In genomic region chr11:84513171-84514116, GRCm38 (mm10) we compare ENCODE assay signal across 7 mouse cellular contexts. TPM values are rescaled to one million over a fixed set of nuclear protein-coding genes. Genes with fewer than 3 reads are reported as not detected.
A peak's percentile ranks its signal among the peaks of the same experiment; 100 is the strongest.
DNase-seq lines count a peak whose midpoint lies in the region; ATAC-seq lines count a peak whose summit lies in the region.

Gene Aatf, minus strand, starts transcription at chr11:84513522.

- no peaks in the 10 kb centered on the region for H3K9me3 ChIP-seq in embryonic facial prominence, embryonic 12.5 days
- no peaks in the 10 kb centered on the region for H3K9me3 ChIP-seq in limb, embryonic 11.5 days (ENCODE audit: control insufficient read depth, low read length)
- H3K9me3 ChIP-seq in midbrain, embryonic 14.5 days (ENCODE audit: control insufficient read depth, low read length) = no peaks in the 10 kb centered on the region

- peak; percentile 96 for ATAC-seq in embryonic facial prominence, embryonic 12.5 days (ENCODE audit: insufficient number of reproducible peaks, insufficient read depth, low FRiP score, low TSS enrichment)
- ATAC-seq in limb, embryonic 11.5 days (ENCODE audit: insufficient number of reproducible peaks, low FRiP score, low TSS enrichment, low read depth) = peak; percentile 97
- ATAC-seq in midbrain, embryonic 14.5 days (ENCODE audit: low FRiP score, low TSS enrichment) = peak; percentile 97

- peaks cover 10% of the 10 kb centered on the region for H3K36me3 ChIP-seq in embryonic facial prominence, embryonic 12.5 days
- H3K36me3 ChIP-seq in limb, embryonic 11.5 days (ENCODE audit: control insufficient read depth, insufficient read depth, low read length) = peaks cover 2% of the 10 kb centered on the region; the same call in 1 of the 2 replicates
- peaks cover 14% of the 10 kb centered on the region for H3K36me3 ChIP-seq in midbrain, embryonic 14.5 days (ENCODE audit: control insufficient read depth, insufficient read depth, low read length)

- H3K4me3 ChIP-seq in embryonic facial prominence, embryonic 12.5 days = peak within 1 kb of the TSS; percentile 77
- H3K4me3 ChIP-seq in limb, embryonic 11.5 days (ENCODE audit: low read depth, low read length) = peak within 1 kb of the TSS; percentile 69
- peak within 1 kb of the TSS; percentile 71 for H3K4me3 ChIP-seq in midbrain, embryonic 14.5 days (replicated peaks; ENCODE audit: low read depth, low read length)

- peaks cover 9% of the 10 kb centered on the region; the same call in 1 of the 2 replicates for H3K4me1 ChIP-seq in embryonic facial prominence, embryonic 12.5 days
- H3K4me1 ChIP-seq in limb, embryonic 11.5 days (ENCODE audit: control insufficient read depth, insufficient read depth, low read length) = no peaks in the 10 kb centered on the region; the same call in 1 of the 2 replicates
- peaks cover 15% of the 10 kb centered on the region for H3K4me1 ChIP-seq in midbrain, embryonic 14.5 days (ENCODE audit: control insufficient read depth, insufficient read depth, low read length)

- peaks cover 31% of the 10 kb centered on the region for H3K27me3 ChIP-seq in embryonic facial prominence, embryonic 12.5 days
- peaks cover 34% of the 10 kb centered on the region for H3K27me3 ChIP-seq in limb, embryonic 11.5 days (ENCODE audit: control insufficient read depth, insufficient read depth, low read length)
- H3K27me3 ChIP-seq in midbrain, embryonic 14.5 days (ENCODE audit: control insufficient read depth, insufficient read depth, low read length) = peaks cover 11% of the 10 kb centered on the region

- DNase-seq in adrenal gland, postnatal 25 days = peak; percentile 98
- DNase-seq in heart, adult 11 months = peak; percentile 100
- DNase-seq in kidney, adult 18-20 months = peak; percentile 98
- peak; percentile 99 for DNase-seq in limb, embryonic 11.5 days (ENCODE audit: low spot score)
- peak; percentile 100 for DNase-seq in midbrain, embryonic 14.5 days
- peak; percentile 93 to 97 for DNase-seq in spleen, adult 18-20 months

- WGBS in embryonic facial prominence, embryonic 12.5 days = under 1% methylated on average over 80 of the region's 80 CpGs
- under 1% methylated on average over 74 of the region's 80 CpGs for WGBS in limb, embryonic 11.5 days
- under 1% methylated on average over 80 of the region's 80 CpGs for WGBS in midbrain, embryonic 14.5 days

- H3K9ac ChIP-seq in embryonic facial prominence, embryonic 12.5 days = peak within 1 kb of the TSS; percentile 81
- H3K9ac ChIP-seq in limb, embryonic 11.5 days (ENCODE audit: low read length) = peak within 1 kb of the TSS; percentile 85
- peak within 1 kb of the TSS; percentile 69 for H3K9ac ChIP-seq in midbrain, embryonic 14.5 days (replicated peaks; ENCODE audit: low read length)

- peak within 1 kb of the TSS; percentile 81 for H3K27ac ChIP-seq in embryonic facial prominence, embryonic 12.5 days
- H3K27ac ChIP-seq in limb, embryonic 11.5 days (replicated peaks; ENCODE audit: low read depth, low read length) = peak within 1 kb of the TSS; percentile 84
- H3K27ac ChIP-seq in midbrain, embryonic 14.5 days (replicated peaks; ENCODE audit: low read depth, low read length) = peak within 1 kb of the TSS; percentile 93

- peak within 1 kb of the TSS; percentile 85 for H3K4me2 ChIP-seq in embryonic facial prominence, embryonic 12.5 days (replicated peaks)
- H3K4me2 ChIP-seq in limb, embryonic 11.5 days (ENCODE audit: low read depth, severe bottlenecking) = peak within 1 kb of the TSS; percentile 87
- peak within 1 kb of the TSS; percentile 92 for H3K4me2 ChIP-seq in midbrain, embryonic 14.5 days (ENCODE audit: low read length)

RNA-seq across cellular contexts. Expression of gene Aatf, which starts in this region (rescaled TPM):
- 24.0 and 28.9 TPM in 2 replicates for total RNA-seq in adrenal gland, postnatal 25 days (2021)
- 53.8 and 53.9 TPM in 2 replicates for polyA plus RNA-seq in embryonic facial prominence, embryonic 12.5 days (2016; fragmentation: Nextera tagmentation; extraction: Ambion mirVana)
- 51.1 and 53.3 TPM in 2 replicates for polyA plus RNA-seq in limb, embryonic 11.5 days (2014; fragmentation: Nextera tagmentation; extraction: Ambion mirVana)
- polyA plus RNA-seq in midbrain, embryonic 14.5 days (2014; fragmentation: Nextera tagmentation; extraction: Ambion mirVana) = 41.6 and 46.3 TPM in 2 replicates

Comparison
In these comparisons a context has a peak if more than half of its experiments do, and no peak if none do; other contexts are left out.
1. Peak in every context shown above with its lines: DNase-seq, ATAC-seq, H3K4me3 ChIP-seq and H3K27ac ChIP-seq.